Mouse (Mus musculus) limb, embryonic 10.5 days (tissue): Measurements from ENCODE around the gene Cbr4. TPM values are rescaled to one million over a fixed set of nuclear protein-coding genes. Genes with fewer than 3 reads are reported as not detected.
A peak's percentile ranks its signal among the peaks of the same experiment; 100 is the strongest.

Experiments
- DNase-seq: peaks from one replicate; pipeline ENCODE4 v3.0.0-alpha.2; 2017; ENCODE audit warnings: low spot score
- H3K27ac ChIP-seq: fragments of 300-500 bp; sonication (generic); 2 replicates; pipeline ENCODE4 v1.5.1; 2016; ENCODE audit warnings: mild to moderate bottlenecking
- H3K27me3 ChIP-seq: fragments of 300-500 bp; sonication (generic); 2 replicates; pipeline ENCODE4 v1.6.1; 2016; ENCODE audit warnings: low read depth, mild to moderate bottlenecking; ENCODE audit not compliant: poor library complexity, severe bottlenecking
- H3K36me3 ChIP-seq: fragments of 300-500 bp; sonication (generic); 2 replicates; pipeline ENCODE4 v1.6.1; 2016; ENCODE audit warnings: mild to moderate bottlenecking, moderate library complexity
- H3K4me1 ChIP-seq: fragments of 300-500 bp; sonication (generic); 2 replicates; pipeline ENCODE4 v1.6.1; 2016
- H3K4me3 ChIP-seq: fragments of 300-500 bp; sonication (generic); 2 replicates; pipeline ENCODE4 v1.5.1; 2016; ENCODE audit warnings: mild to moderate bottlenecking, moderate library complexity
- H3K9me3 ChIP-seq: fragments of 300-500 bp; sonication (generic); replicated peaks from 2 replicates; pipeline ENCODE4 v1.6.1; 2016; ENCODE audit warnings: mild to moderate bottlenecking
- WGBS: fragments of 180-500 bp; shearing (Covaris S2); methylation state at CpG from one replicate; pipeline ENCODE4 v1.1.7; 2016; 5-methylcytosine and 5-hydroxymethylcytosine counted together
- polyA plus RNA-seq: library from polyadenylated mRNA; unstranded; fragments of >200 nt; fragmentation: Nextera tagmentation; extraction: Ambion mirVana; gene quantifications from 2 replicates; pipeline ENCODE4 v1.2.1, GENCODE M21; 2016

Gene Cbr4
- polyA plus RNA-seq, 1 experiment from 2014 or later = 28.2 TPM

- Histone ChIP-seq H3K4me1 (no peaks in the 10 kb centered on the region), H3K27me3 (no peaks in the 10 kb centered on the region), H3K9me3 (no peaks in the 10 kb centered on the region), H3K27ac (no peak overlapping the region), H3K36me3 (no peaks in the 10 kb centered on the region), H3K4me3 (no peak overlapping the region)
- no peak for DNase-seq
- WGBS = 89% methylated on average over 4 of the region's 4 CpGs
These were observed 17.3 kb upstream of the Cbr4 start for GRCm38 (mm10) chr8:61470213-61470612.

GRCm38 (mm10) chr8:61475251-61475673, 12.3 kb upstream of the Cbr4 start:
- Histone ChIP-seq H3K27me3 (no peaks in the 10 kb centered on the region), H3K36me3 (no peaks in the 10 kb centered on the region), H3K4me3 (no peak overlapping the region), H3K4me1 (no peaks in the 10 kb centered on the region), H3K9me3 (no peaks in the 10 kb centered on the region), H3K27ac (no peak overlapping the region)
- DNase-seq = no peak
- 61% methylated on average over 6 of the region's 6 CpGs for WGBS

DNA sequence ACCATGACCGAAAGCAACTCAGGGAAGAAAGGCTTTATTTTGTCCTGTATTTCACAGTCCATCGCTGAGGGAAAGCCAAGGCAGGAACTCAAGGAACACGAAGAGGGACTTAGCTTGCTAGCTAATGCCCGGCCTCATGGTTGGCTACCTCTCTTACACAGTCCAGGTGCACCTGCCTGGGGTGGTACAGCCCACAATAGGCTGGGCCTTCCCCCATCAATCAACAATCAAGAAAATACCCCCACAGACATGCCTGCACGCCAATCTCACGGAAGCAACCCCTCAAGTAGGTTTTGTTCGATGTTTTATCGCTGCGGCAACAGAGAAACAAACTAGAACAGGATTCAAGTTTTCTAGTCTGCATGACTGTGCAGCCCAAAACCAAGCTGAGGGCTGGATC, 11.4 kb upstream of the Cbr4 start:
- Histone ChIP-seq H3K27me3 (no peaks in the 10 kb centered on the region), H3K27ac (no peak overlapping the region), H3K9me3 (no peaks in the 10 kb centered on the region), H3K36me3 (no peaks in the 10 kb centered on the region), H3K4me3 (no peak overlapping the region), H3K4me1 (no peaks in the 10 kb centered on the region)
- WGBS = 88% methylated on average over 9 of the region's 9 CpGs
- DNase-seq = no peak

DNA sequence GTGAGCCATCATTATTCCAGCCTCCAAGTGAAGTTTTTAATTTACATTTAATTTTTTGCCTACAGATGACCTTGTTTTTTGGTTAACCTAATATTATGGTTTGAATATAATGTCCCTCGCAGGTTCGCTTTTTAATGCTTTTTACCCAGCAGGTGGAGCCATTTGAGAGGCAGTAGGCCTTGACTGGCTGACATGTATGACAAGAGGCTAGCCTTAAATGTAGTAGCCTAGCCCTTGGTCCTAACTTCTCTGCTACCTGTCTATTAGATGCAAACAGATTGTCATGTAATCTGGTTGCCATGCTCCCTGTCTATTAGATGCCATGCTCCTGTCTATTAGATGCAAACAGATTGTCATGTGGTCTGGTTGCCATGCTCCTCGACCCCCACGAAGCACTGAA, 9.4 kb upstream of the Cbr4 start:
- no peak overlapping the region for H3K4me3 ChIP-seq
- no peak for DNase-seq
- no peaks in the 10 kb centered on the region for H3K9me3 ChIP-seq
- no peak overlapping the region for H3K27ac ChIP-seq
- H3K4me1 ChIP-seq = no peaks in the 10 kb centered on the region
- H3K27me3 ChIP-seq = no peaks in the 10 kb centered on the region
- 96% methylated on average over 4 of the region's 4 CpGs for WGBS
- H3K36me3 ChIP-seq = no peaks in the 10 kb centered on the region

DNA sequence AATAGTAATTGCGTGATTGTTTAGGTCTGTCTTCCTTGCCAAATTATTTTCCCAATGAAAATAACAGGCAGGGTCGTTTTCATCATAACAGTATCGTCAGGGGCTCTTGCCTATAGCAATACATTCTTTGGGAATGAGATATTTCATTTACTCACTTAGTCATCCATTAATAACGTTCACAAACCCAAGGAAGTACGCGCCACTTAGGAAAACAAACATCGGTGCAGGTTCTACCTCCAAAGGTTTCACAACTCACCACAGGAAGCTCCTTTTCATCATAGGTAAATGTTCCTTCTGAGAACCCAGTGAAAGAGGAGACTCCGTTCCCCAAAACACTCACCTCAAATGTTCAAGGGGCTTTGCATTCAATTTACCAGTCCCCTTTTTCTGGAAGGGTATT, 8.7 kb upstream of the Cbr4 start:
- no peak for DNase-seq
- no peaks in the 10 kb centered on the region for H3K4me1 ChIP-seq
- no peaks in the 10 kb centered on the region for H3K27me3 ChIP-seq
- no peak overlapping the region for H3K4me3 ChIP-seq
- H3K36me3 ChIP-seq = no peaks in the 10 kb centered on the region
- no peaks in the 10 kb centered on the region for H3K9me3 ChIP-seq
- no peak overlapping the region for H3K27ac ChIP-seq
- 90% methylated on average over 8 of the region's 8 CpGs for WGBS

- no peak overlapping the region for H3K4me3 ChIP-seq
- 53% methylated on average over 11 of the region's 11 CpGs for WGBS
- H3K27ac ChIP-seq = no peak overlapping the region
- peak; percentile 65 for DNase-seq
- no peaks in the 10 kb centered on the region for H3K4me1 ChIP-seq
- H3K27me3 ChIP-seq = no peaks in the 10 kb centered on the region
- H3K36me3 ChIP-seq = no peaks in the 10 kb centered on the region
- no peaks in the 10 kb centered on the region for H3K9me3 ChIP-seq
These were observed 7.9 kb upstream of the Cbr4 start for GRCm38 (mm10) chr8:61479506-61480214.

DNA sequence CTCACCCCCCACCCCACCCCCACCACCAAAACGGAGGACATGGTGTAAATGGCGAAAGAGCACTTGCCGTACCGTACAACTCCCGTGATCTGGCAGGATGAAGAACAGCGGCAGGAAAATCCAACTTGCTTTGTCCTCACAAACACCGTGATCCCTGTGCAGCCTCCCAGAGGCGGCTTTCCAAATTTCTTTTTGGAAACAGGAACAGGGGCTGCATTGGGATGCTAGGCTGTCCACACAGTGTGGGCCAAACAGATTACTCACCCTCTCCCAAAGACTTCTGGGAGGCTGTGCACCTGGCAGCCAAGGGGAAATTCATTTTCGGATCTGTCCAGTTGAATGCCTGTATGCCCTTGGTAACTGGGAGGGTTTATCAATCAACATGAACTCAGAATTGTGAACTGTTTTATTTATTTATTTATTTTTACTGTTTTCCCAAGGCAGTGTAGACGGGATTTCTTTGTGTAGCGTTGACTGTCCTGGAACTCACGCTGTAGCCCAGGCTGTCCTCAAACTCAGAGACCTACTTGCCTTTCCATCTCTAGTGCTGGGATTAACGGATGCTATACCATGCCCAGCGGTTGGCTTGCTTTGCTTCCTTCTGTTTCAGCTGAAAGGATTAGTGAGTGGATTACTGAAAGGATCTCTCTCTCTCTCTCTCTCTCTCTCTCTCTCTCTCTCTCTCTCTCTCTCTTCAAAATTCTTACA, 7.1 kb upstream of the Cbr4 start:
- Histone ChIP-seq H3K36me3 (no peaks in the 10 kb centered on the region), H3K27me3 (no peaks in the 10 kb centered on the region), H3K4me3 (no peak overlapping the region), H3K9me3 (no peaks in the 10 kb centered on the region), H3K4me1 (no peaks in the 10 kb centered on the region), H3K27ac (no peak overlapping the region)
- WGBS = 88% methylated on average over 14 of the region's 14 CpGs
- no peak for DNase-seq

DNA sequence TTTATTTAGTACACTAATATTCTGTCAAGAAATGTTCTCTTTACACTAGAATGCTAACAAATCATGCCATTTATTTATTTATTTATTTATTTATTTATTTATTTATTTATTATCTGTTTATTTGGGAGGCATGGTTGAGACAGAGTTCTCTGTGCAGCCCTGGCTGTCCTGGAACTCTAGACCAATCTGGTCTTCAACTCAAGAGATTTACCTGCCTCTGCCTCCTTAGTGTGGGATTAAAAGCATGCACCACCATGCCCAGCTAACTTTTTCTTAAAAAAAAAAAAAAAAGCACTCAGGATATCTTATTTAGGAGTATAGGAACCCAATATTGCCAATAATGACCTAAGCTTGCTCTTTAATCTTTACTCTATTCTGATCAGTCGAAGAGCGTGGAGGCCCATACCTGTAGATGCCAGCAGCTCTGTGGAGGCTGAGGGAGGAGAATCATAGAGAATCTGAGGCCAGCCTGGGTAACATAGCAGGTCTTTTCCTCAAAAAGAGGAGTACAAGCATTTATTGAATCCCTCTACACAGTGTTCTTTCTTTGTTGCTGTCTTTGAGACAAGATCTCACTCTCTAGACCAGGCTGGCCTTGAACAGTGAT, 508 bp upstream of the Cbr4 start:
- H3K9me3 ChIP-seq = no peaks in the 10 kb centered on the region
- peak overlapping the region; percentile 94; the same call in 1 of the 2 replicates for H3K27ac ChIP-seq
- H3K4me3 ChIP-seq = peak overlapping the region; percentile 81

DNA sequence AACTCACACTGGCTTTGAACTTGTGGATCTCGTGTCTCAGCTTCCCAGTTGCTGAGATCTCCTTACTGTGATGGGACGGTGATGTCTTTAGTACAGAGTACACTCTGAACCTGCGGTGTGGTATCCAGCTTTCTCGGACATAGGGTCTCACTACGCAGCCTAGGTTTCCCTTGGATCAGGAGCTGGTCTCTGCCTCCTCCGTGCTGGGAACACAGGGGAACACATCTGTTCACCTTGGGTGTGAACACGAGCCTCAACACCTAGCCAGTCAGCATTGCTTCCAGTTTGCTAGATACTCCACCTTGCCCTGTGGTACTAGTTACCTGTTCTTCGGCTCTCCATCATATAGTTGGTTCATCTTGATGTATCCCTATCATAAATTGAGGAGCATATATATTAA, 1.1 kb downstream of the Cbr4 start:
- peaks cover 5% of the 10 kb centered on the region; the same call in 1 of the 2 replicates for H3K36me3 ChIP-seq
- no peak for DNase-seq
- no peak overlapping the region for H3K27ac ChIP-seq
- peak overlapping the region; percentile 81 for H3K4me3 ChIP-seq
- WGBS = 91% methylated on average over 8 of the region's 8 CpGs
- H3K27me3 ChIP-seq = no peaks in the 10 kb centered on the region
- no peaks in the 10 kb centered on the region for H3K9me3 ChIP-seq
- H3K4me1 ChIP-seq = peaks cover 8% of the 10 kb centered on the region; the same call in 1 of the 2 replicates

More for the DNA sequence above, 508 bp upstream of the Cbr4 start:
- peaks cover 8% of the 10 kb centered on the region; the same call in 1 of the 2 replicates for H3K4me1 ChIP-seq
- DNase-seq = no peak
- 98% methylated on average over 2 of the region's 2 CpGs for WGBS
- H3K36me3 ChIP-seq = peaks cover 2% of the 10 kb centered on the region; the same call in 1 of the 2 replicates
- no peaks in the 10 kb centered on the region for H3K27me3 ChIP-seq

DNA sequence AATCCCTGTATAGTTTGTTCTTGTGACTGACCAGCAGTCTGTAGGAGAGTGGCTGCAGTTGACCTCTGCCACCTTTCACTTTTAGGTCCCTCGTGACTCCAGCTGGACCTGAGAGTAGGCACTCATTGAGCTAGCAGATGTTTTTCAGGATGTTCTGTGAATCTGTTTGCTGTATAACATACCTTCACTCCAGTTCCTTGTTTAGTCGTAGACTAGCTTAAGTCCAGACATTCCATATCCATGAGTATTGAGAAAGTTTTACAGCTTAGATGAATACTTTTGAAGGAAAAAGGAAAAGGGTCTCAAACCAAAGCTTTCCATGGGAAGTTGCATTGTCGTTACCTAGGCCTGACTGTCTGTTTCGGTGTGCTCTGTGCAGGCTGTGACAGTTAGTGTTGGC, 9.6 kb downstream of the Cbr4 start:
- H3K4me1 ChIP-seq = no peaks in the 10 kb centered on the region
- H3K4me3 ChIP-seq = no peak overlapping the region
- H3K36me3 ChIP-seq = peaks cover 18% of the 10 kb centered on the region
- 83% methylated on average over 4 of the region's 4 CpGs for WGBS
- no peak for DNase-seq
- H3K27ac ChIP-seq = no peak overlapping the region
- H3K9me3 ChIP-seq = no peaks in the 10 kb centered on the region
- H3K27me3 ChIP-seq = no peaks in the 10 kb centered on the region

GRCm38 (mm10) chr8:61499035-61499434, 11.5 kb downstream of the Cbr4 start:
- no peak overlapping the region for H3K27ac ChIP-seq
- peaks cover 25% of the 10 kb centered on the region for H3K36me3 ChIP-seq
- no peaks in the 10 kb centered on the region for H3K27me3 ChIP-seq
- WGBS = 63% methylated on average over 4 of the region's 4 CpGs
- no peaks in the 10 kb centered on the region for H3K9me3 ChIP-seq
- no peak overlapping the region for H3K4me3 ChIP-seq
- H3K4me1 ChIP-seq = no peaks in the 10 kb centered on the region
- no peak for DNase-seq

DNA sequence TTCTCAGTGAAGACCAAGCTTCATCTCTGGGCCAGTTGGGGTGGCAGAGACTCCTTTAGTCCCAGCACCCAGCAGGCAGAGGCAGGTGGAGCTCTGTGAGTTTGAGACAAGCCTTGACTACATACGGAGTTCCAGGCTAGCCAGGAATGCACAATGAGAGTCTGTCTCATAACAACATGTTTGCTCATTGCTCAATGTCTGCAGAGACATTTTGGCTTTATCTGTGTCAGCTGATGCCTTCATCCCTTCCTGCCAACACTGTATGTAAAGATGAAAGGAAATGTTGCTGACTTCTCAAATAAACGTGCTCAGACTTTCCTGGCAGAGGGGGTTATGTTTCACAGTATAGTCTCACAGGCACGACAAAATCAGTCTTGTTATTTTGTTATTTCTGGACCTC, 13.4 kb downstream of the Cbr4 start:
- no peak for DNase-seq
- H3K27ac ChIP-seq = no peak overlapping the region
- H3K27me3 ChIP-seq = no peaks in the 10 kb centered on the region
- 83% methylated on average over 3 of the region's 3 CpGs for WGBS
- peaks cover 23% of the 10 kb centered on the region for H3K36me3 ChIP-seq
- no peaks in the 10 kb centered on the region for H3K4me1 ChIP-seq
- no peak overlapping the region for H3K4me3 ChIP-seq
- H3K9me3 ChIP-seq = no peaks in the 10 kb centered on the region

DNA sequence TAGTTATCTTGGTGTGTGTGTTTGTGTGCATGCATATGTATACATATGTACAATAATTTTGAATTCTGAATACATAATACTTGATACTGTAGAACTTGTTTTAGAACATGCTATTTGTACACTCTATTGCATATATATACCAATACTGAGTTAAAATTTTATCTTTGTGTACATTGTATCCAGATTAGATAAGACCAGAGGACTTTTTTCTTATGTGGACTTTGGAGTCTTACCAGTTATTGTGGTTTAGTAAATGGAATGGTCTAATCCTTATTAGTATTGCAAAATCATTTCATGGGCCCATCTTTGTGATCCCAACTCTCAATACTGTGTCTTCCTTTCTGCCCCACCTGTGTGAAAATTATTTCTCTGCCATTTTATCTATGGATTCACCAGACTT, 14.7 kb downstream of the Cbr4 start:
- Histone ChIP-seq H3K36me3 (peaks cover 14% of the 10 kb centered on the region), H3K27ac (no peak overlapping the region), H3K4me1 (no peaks in the 10 kb centered on the region), H3K4me3 (no peak overlapping the region), H3K27me3 (no peaks in the 10 kb centered on the region), H3K9me3 (no peaks in the 10 kb centered on the region)
- DNase-seq = no peak
